19 mouse cellular contexts compared by ENCODE assay signal in the genomic region with DNA sequence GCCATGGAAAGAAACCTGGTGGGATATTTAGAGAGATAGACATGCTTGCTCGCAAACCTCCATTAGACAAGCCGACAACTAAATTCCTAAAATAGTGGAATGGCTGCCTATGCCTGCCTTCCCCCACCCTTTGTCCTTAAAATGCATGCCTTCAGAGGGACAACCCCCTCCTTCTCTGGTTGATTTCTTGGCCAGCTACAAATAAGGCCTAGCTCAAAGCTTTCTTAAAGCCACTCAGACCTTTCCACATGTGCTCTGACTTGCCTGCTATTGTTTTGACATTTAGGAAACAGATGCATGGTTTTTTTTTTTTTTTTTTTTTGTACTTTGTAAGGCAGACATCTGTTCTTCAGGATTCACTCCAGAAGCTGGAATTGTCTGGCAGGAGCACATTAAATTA.
A peak's percentile ranks its signal among the peaks of the same experiment; 100 is the strongest.
DNase-seq lines count a peak whose midpoint lies in the region; ATAC-seq and TF ChIP-seq lines count a peak whose summit lies in the region.
"Had no signal": no experiment of that assay in that cellular context is flagged by ENCODE, and none has a peak within 500 bp of the region (broad histone marks: within the 10 kb centered on the region; RNA-seq: fewer than 3 reads in every experiment).

No protein-coding gene starts in this region.

- DNase-seq in embryo, embryonic 10.5 days (ENCODE audit: low spot score) = peak; percentile 12
- no peak for DNase-seq in embryo, embryonic 10 days (ENCODE audit: low spot score)
- DNase-seq in embryonic facial prominence, embryonic 14.5 days (ENCODE audit: low spot score) = peak; percentile 75
- no peak for DNase-seq in left cerebral cortex, adult 2 months (ENCODE audit: extremely low spot score in 1 of 2, low spot score in 2 of 2)
- DNase-seq: adrenal gland, postnatal 25 days; gastrocnemius, postnatal 25 days; heart, postnatal 4 days; kidney, adult 11 months; lung, postnatal 4 days; retina, postnatal 1 day; thymus, adult 2 months had no signal

- peaks cover 5% of the 10 kb centered on the region; the same call in 1 of the 2 replicates for H3K4me1 ChIP-seq in heart, embryonic 15.5 days (replicated peaks)
- H3K4me1 ChIP-seq in heart, embryonic 12.5 days (replicated peaks) = peaks cover 5% of the 10 kb centered on the region; the same call in 1 of the 2 replicates
- peaks cover 6% of the 10 kb centered on the region for H3K4me1 ChIP-seq in brown adipose tissue, adult 24 weeks (ENCODE audit: control insufficient read depth, insufficient read depth, insufficient read length, low read length)
- peaks cover 36% of the 10 kb centered on the region for H3K4me1 ChIP-seq in embryonic facial prominence, embryonic 14.5 days (ENCODE audit: control insufficient read depth, insufficient read depth, low read length)
- H3K4me1 ChIP-seq in hindbrain, embryonic 16.5 days (ENCODE audit: control insufficient read depth, insufficient read depth, low read depth, low read length) = 0 out of 2 replicates have a peak, but pooled peaks cover 2% of the 10 kb centered on the region
- H3K4me1 ChIP-seq: lung, embryonic 15.5 days had no signal

- intact Hi-C loops in left cerebral cortex, adult 2 months (cut with DNase I) = no loop called here

- H3K36me3 ChIP-seq in heart, embryonic 15.5 days = no peaks in the 10 kb centered on the region
- H3K36me3 ChIP-seq in heart, embryonic 12.5 days = no peaks in the 10 kb centered on the region
- H3K36me3 ChIP-seq in embryonic facial prominence, embryonic 14.5 days (ENCODE audit: control insufficient read depth, insufficient read depth, low read length) = no peaks in the 10 kb centered on the region
- no peaks in the 10 kb centered on the region for H3K36me3 ChIP-seq in hindbrain, embryonic 16.5 days (ENCODE audit: control insufficient read depth, insufficient read depth, low read length)
- H3K36me3 ChIP-seq: G1E; lung, embryonic 15.5 days; midbrain, embryonic 10.5 days had no signal

- no peak for TF ChIP-seq CTCF in left cerebral cortex, adult 2 months (IDR thresholded peaks at IDR 0.05)

- no peak overlapping the region for H3K4me2 ChIP-seq in heart, embryonic 15.5 days
- H3K4me2 ChIP-seq in heart, embryonic 12.5 days = no peak overlapping the region
- peak overlapping the region; percentile 10; the same call in 1 of the 2 replicates for H3K4me2 ChIP-seq in embryonic facial prominence, embryonic 14.5 days (ENCODE audit: low read depth, low read length)
- no peak overlapping the region for H3K4me2 ChIP-seq in hindbrain, embryonic 16.5 days (ENCODE audit: low read length)
- H3K4me2 ChIP-seq: lung, embryonic 15.5 days had no signal

- 36% methylated on average over 2 of the region's 2 CpGs for WGBS in heart, embryonic 15.5 days
- 28% methylated on average over 2 of the region's 2 CpGs for WGBS in heart, embryonic 12.5 days
- whole genome bisulfite sequencing in embryonic facial prominence, embryonic 14.5 days = 17% methylated on average over 2 of the region's 2 CpGs
- 63% methylated on average over 2 of the region's 2 CpGs for WGBS in hindbrain, embryonic 16.5 days

- H3K27me3 ChIP-seq in heart, embryonic 15.5 days = no peaks in the 10 kb centered on the region
- H3K27me3 ChIP-seq in heart, embryonic 12.5 days (replicated peaks) = no peaks in the 10 kb centered on the region
- peaks cover 5% of the 10 kb centered on the region; the same call in 1 of the 2 replicates for H3K27me3 ChIP-seq in embryonic facial prominence, embryonic 14.5 days (replicated peaks; ENCODE audit: control insufficient read depth, insufficient read depth, low read length)
- no peaks in the 10 kb centered on the region for H3K27me3 ChIP-seq in hindbrain, embryonic 16.5 days (replicated peaks; ENCODE audit: control insufficient read depth, insufficient read depth, low read length)
- H3K27me3 ChIP-seq: lung, embryonic 15.5 days had no signal

- H3K27ac ChIP-seq in heart, embryonic 15.5 days = 0 out of 2 replicates have a peak overlapping the region, but pooled peaks have one; percentile 31
- no peak overlapping the region for H3K27ac ChIP-seq in heart, embryonic 12.5 days (ENCODE audit: poor library complexity, severe bottlenecking)
- H3K27ac ChIP-seq in brown adipose tissue, adult 24 weeks (replicated peaks; ENCODE audit: low read depth, low read length) = peak overlapping the region; percentile 66
- peak overlapping the region; percentile 40 for H3K27ac ChIP-seq in embryonic facial prominence, embryonic 14.5 days (replicated peaks; ENCODE audit: low read depth, low read length)
- H3K27ac ChIP-seq in left cerebral cortex, adult 2 months = no peak overlapping the region
- no peak overlapping the region for H3K27ac ChIP-seq in hindbrain, embryonic 16.5 days (ENCODE audit: low read depth, low read length)
- H3K27ac ChIP-seq: liver, embryonic 14.5 days; midbrain, embryonic 10.5 days had no signal

- ATAC-seq in heart, embryonic 15.5 days (replicated peaks; ENCODE audit: insufficient number of reproducible peaks, insufficient read depth, low FRiP score, low read depth) = no peak
- no peak for ATAC-seq in heart, embryonic 12.5 days (ENCODE audit: insufficient number of reproducible peaks, low FRiP score)
- peak; percentile 82 for ATAC-seq in embryonic facial prominence, embryonic 14.5 days (ENCODE audit: low read depth)
- ATAC-seq in hindbrain, embryonic 16.5 days = no peak

- no peak overlapping the region for H3K4me3 ChIP-seq in heart, embryonic 15.5 days
- no peak overlapping the region for H3K4me3 ChIP-seq in heart, embryonic 12.5 days
- no peak overlapping the region for H3K4me3 ChIP-seq in brown adipose tissue, adult 24 weeks (ENCODE audit: insufficient read depth, low read depth, low read length)
- no peak overlapping the region for H3K4me3 ChIP-seq in embryonic facial prominence, embryonic 14.5 days (ENCODE audit: low read depth, low read length)
- no peak overlapping the region for H3K4me3 ChIP-seq in left cerebral cortex, adult 2 months
- no peak overlapping the region for H3K4me3 ChIP-seq in hindbrain, embryonic 16.5 days (ENCODE audit: low read length)
- H3K4me3 ChIP-seq: lung, embryonic 15.5 days; midbrain, embryonic 10.5 days had no signal

- no peak overlapping the region for H3K9ac ChIP-seq in heart, embryonic 15.5 days
- H3K9ac ChIP-seq in heart, embryonic 12.5 days = no peak overlapping the region
- H3K9ac ChIP-seq in embryonic facial prominence, embryonic 14.5 days (ENCODE audit: low read depth, low read length) = no peak overlapping the region
- H3K9ac ChIP-seq in hindbrain, embryonic 16.5 days (ENCODE audit: low read depth, low read length) = no peak overlapping the region
- H3K9ac ChIP-seq: liver, embryonic 14.5 days; lung, embryonic 15.5 days had no signal

- no peaks in the 10 kb centered on the region for H3K9me3 ChIP-seq in heart, embryonic 15.5 days (replicated peaks)
- no peaks in the 10 kb centered on the region for H3K9me3 ChIP-seq in heart, embryonic 12.5 days (replicated peaks)
- no peaks in the 10 kb centered on the region for H3K9me3 ChIP-seq in embryonic facial prominence, embryonic 14.5 days (ENCODE audit: control insufficient read depth, low read length)
- H3K9me3 ChIP-seq in hindbrain, embryonic 16.5 days (ENCODE audit: control insufficient read depth, low read length) = no peaks in the 10 kb centered on the region
- H3K9me3 ChIP-seq: lung, embryonic 15.5 days; midbrain, embryonic 10.5 days had no signal

Comparison
In these comparisons a context has a peak if more than half of its experiments do, and no peak if none do; other contexts are left out.
1. DNase-seq: peak in embryo, embryonic 10.5 days (single experiment) and embryonic facial prominence, embryonic 14.5 days (single experiment); none in embryo, embryonic 10 days (single experiment) and left cerebral cortex, adult 2 months (0 of 2).
2. H3K27ac ChIP-seq: peak in heart, embryonic 15.5 days (single experiment), brown adipose tissue, adult 24 weeks (single experiment) and embryonic facial prominence, embryonic 14.5 days (single experiment); none in heart, embryonic 12.5 days (single experiment), left cerebral cortex, adult 2 months (single experiment) and hindbrain, embryonic 16.5 days (single experiment).